Mouse (Mus musculus) v-Abl transformed pro-B cells (cell line): ENCODE data around the gene Stkld1.

Experiments used
- in situ Hi-C, 2 experiments: fragments of 400-800 bp; cut with MboI; formaldehyde crosslinking; loops; one replicate each; pipeline ENCODE4 v1.15.1; 2025; ENCODE audit not compliant: unreplicated experiment in 2 of 2

Stkld1 gene

GRCm38 (mm10) chr2:26913416-26914147, 20.3 kb upstream of the Stkld1 start:
- in situ Hi-C loops: loop anchor here (25.0 kb wide), 3 partner anchors 601 to 1651 kb away; partner anchors contain the start of genes Anapc2 (in 1 of the 2), C8g (in 1 of the 2), Fbxw5 (in 1 of the 2) and Gpsm1 (in 1 of the 2)

- in situ Hi-C loops: loop anchor here (25.0 kb wide), 3 partner anchors 602 to 1652 kb away; partner anchors contain the start of genes Anapc2 (in 1 of the 2), C8g (in 1 of the 2), Fbxw5 (in 1 of the 2) and Gpsm1 (in 1 of the 2)
Observed at GRCm38 (mm10) chr2:26914148-26914941, 19.5 kb upstream of the Stkld1 start.

- in situ Hi-C loops: loop anchor here (25.0 kb wide), 3 partner anchors 604 to 1654 kb away; partner anchors contain the start of genes Anapc2 (in 1 of the 2), C8g (in 1 of the 2), Fbxw5 (in 1 of the 2) and Gpsm1 (in 1 of the 2)
Observed at GRCm38 (mm10) chr2:26915927-26916728, 17.7 kb upstream of the Stkld1 start, which contains the start of the genes Surf2 and Surf1. Gene Surf2 (plus strand): TSS chr2:26916367. Gene Surf1 (minus strand): TSS chr2:26916530.

- in situ Hi-C loops: loop anchor here (25.0 kb wide), 3 partner anchors 604 to 1654 kb away; partner anchors contain the start of genes Anapc2 (in 1 of the 2), C8g (in 1 of the 2), Fbxw5 (in 1 of the 2) and Gpsm1 (in 1 of the 2)
Observed at GRCm38 (mm10) chr2:26916738-26917137, 17.1 kb upstream of the Stkld1 start.

GRCm38 (mm10) chr2:26919684-26920083, 14.2 kb upstream of the Stkld1 start:
- in situ Hi-C loops: loop anchor here (25.0 kb wide), 3 partner anchors 607 to 1657 kb away; partner anchors contain the start of genes Anapc2 (in 1 of the 2), C8g (in 1 of the 2), Fbxw5 (in 1 of the 2) and Gpsm1 (in 1 of the 2)

- in situ Hi-C loops: loop anchor here (25.0 kb wide), 3 partner anchors 608 to 1658 kb away; partner anchors contain the start of genes Anapc2 (in 1 of the 2), C8g (in 1 of the 2), Fbxw5 (in 1 of the 2) and Gpsm1 (in 1 of the 2)
Observed at GRCm38 (mm10) chr2:26920190-26920855, 13.5 kb upstream of the Stkld1 start.

- in situ Hi-C loops: loop anchor here (25.0 kb wide), 3 partner anchors 609 to 1659 kb away; partner anchors contain the start of genes Anapc2 (in 1 of the 2), C8g (in 1 of the 2), Fbxw5 (in 1 of the 2) and Gpsm1 (in 1 of the 2)
Observed at GRCm38 (mm10) chr2:26921784-26922183, 12.1 kb upstream of the Stkld1 start.

- in situ Hi-C loops: loop anchor here (5.0 to 25.0 kb wide), 2 partner anchors 309 to 509 kb away; partner anchors contain the start of genes Brd3os (in 1 of the 2) and Vav2 (in 1 of the 2)
Observed at GRCm38 (mm10) chr2:26927745-26928476, 5.9 kb upstream of the Stkld1 start.

GRCm38 (mm10) chr2:26930390-26930789, 3.5 kb upstream of the Stkld1 start:
- in situ Hi-C loops: loop anchor here (5.0 to 25.0 kb wide), 5 partner anchors 77 to 507 kb away; partner anchors contain the start of genes Brd3os (in 1 of the 2), Cacfd1 (in 1 of the 2) and Vav2 (in 1 of the 2)

GRCm38 (mm10) chr2:26932473-26933303, 1.2 kb upstream of the Stkld1 start:
- in situ Hi-C loops: loop anchor here (5.0 to 25.0 kb wide), 5 partner anchors 75 to 505 kb away; partner anchors contain the start of genes Brd3os (in 1 of the 2), Cacfd1 (in 1 of the 2) and Vav2 (in 1 of the 2)

- in situ Hi-C loops: loop anchor here in 1 of 2 experiments (25.0 kb wide), 1 partner anchor 502 kb away; the partner anchor contains the start of genes Brd3os and Vav2
Observed at GRCm38 (mm10) chr2:26935286-26935685, 1.4 kb downstream of the Stkld1 start.

- in situ Hi-C loops: loop anchor here in 1 of 2 experiments (25.0 kb wide), 1 partner anchor 501 kb away; the partner anchor contains the start of genes Brd3os and Vav2
Observed at GRCm38 (mm10) chr2:26936425-26936824, 2.6 kb downstream of the Stkld1 start.

- in situ Hi-C loops: loop anchor here in 1 of 2 experiments (25.0 kb wide), 1 partner anchor 496 kb away; the partner anchor contains the start of genes Brd3os and Vav2
Observed at GRCm38 (mm10) chr2:26941539-26941938, 7.7 kb downstream of the Stkld1 start.

- in situ Hi-C loops: loop anchor here in 1 of 2 experiments (25.0 kb wide), 1 partner anchor 494 kb away; the partner anchor contains the start of genes Brd3os and Vav2
Observed at GRCm38 (mm10) chr2:26943253-26943652, 9.4 kb downstream of the Stkld1 start.

- in situ Hi-C loops: no loop called here
Observed at GRCm38 (mm10) chr2:26950411-26950810, 16.6 kb downstream of the Stkld1 start.

- in situ Hi-C loops: no loop called here
Observed at GRCm38 (mm10) chr2:26951346-26951905, 17.6 kb downstream of the Stkld1 start.
